Mouse (Mus musculus): ENCODE data around the gene Zfyve21.

Gene Zfyve21

DNA sequence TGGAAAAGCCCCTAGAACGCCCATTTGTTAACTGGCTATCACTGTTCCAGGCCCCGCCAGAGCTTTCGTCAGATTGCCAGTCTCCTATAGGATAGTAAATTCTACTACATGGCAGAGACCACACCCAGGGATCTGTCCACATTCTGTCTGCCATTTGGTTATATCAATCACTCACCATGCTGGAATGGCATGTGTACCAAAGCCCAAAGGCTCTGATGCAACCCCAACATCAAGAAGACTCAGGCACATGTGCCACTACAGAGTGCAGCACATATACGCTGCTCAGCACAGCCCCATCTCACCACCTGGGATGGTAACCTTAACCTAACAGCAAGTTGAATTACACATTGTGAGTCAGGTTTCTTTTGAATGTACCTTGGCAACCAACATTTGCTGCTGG, 32.0 kb downstream of the Zfyve21 start:
- no peak for DNase-seq (ENCODE audit: low spot score)

DNA sequence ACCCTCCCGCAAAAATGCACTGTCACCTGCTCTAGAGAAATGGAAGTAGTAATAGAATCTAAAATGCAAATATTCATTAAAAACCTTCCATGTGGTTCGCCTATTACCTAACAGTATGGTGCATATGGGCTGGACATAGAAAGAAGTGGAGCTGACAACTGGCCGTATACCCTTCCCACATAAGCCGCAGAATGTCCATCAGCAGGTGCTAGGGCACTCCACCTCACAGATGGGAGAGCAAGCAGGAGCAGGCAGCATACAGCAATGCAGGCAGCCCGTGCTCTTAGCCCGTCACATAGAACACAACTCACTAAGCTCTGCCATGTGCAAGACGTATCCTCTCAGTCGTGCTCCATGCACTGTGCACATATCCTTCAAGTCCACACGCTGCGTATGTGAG, 32.8 kb downstream of the Zfyve21 start:
- no peak for DNase-seq (ENCODE audit: low spot score)

GRCm38 (mm10) chr12:111848300-111848798, 34.4 kb downstream of the Zfyve21 start:
- DNase-seq (ENCODE audit: low spot score) = no peak

GRCm38 (mm10) chr12:111851235-111851634, 37.3 kb downstream of the Zfyve21 start:
- DNase-seq (ENCODE audit: low spot score) = no peak

GRCm38 (mm10) chr12:111851745-111852144, 37.8 kb downstream of the Zfyve21 start:
- no peak for DNase-seq (ENCODE audit: low spot score)

DNA sequence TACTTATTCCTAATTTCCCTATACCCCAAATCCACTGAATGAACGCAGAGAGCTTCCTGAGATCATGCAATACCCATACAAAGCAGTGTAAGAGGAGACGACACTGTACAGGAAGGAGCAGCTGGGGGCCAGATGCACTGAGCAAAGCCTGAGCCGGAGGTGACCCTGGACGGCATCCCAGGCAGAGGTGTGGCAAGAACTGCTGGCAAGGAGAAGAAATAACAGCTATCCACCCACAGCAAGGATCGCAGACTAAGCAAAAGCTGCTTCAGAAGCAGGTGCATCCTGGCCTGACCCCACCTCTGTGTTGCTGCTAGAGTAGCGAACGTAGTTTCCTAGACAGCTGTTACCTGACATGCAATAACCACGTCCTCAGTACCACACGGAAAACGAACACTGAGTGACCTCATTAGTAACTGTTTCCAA, 39.1 kb downstream of the Zfyve21 start:
- no peak for DNase-seq (ENCODE audit: low spot score)

DNA sequence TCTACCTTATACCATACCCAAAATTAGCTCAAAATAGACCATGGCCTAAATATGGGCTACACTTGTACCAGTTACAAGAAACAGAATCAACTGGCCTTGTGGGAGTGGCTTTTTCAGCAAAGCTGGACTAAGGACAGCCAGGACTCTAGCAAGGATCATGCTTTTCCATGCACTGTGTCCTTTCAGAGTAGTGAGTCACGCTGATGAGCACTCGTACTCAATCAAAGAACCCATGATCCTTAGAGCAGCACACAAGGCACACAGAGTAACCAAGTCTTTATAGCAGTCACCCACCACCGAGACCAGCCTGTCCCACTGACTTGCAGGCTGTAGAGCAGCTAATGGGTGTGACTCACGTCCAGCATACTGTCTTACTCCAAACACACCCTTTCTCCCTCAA, 39.6 kb downstream of the Zfyve21 start:
- no peak for DNase-seq (ENCODE audit: low spot score)

DNA sequence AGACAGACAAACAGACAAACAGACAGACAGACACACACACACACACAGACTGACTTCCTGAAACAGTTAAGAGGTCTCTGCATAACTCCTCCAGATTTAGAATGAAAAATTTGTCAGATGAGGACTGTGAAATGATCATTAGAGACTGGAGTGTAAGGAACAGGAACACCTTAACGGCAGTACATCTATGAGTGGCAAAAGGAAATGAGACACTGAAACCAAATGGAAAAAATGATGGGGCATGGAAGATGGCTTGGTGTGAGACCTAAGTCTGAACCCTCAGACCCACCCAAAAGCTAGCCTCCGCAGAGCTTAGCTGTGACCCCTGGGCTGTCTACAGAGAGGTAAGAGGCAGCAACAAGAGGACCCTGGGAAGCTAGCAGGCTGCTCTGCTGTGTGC, 41.5 kb downstream of the Zfyve21 start:
- no peak for DNase-seq (ENCODE audit: low spot score)

- DNase-seq (ENCODE audit: low spot score) = no peak
Observed at GRCm38 (mm10) chr12:111864206-111864824, 50.3 kb downstream of the Zfyve21 start.

- DNase-seq (ENCODE audit: low spot score) = no peak
Observed at GRCm38 (mm10) chr12:111869806-111870205, 55.8 kb downstream of the Zfyve21 start.

DNA sequence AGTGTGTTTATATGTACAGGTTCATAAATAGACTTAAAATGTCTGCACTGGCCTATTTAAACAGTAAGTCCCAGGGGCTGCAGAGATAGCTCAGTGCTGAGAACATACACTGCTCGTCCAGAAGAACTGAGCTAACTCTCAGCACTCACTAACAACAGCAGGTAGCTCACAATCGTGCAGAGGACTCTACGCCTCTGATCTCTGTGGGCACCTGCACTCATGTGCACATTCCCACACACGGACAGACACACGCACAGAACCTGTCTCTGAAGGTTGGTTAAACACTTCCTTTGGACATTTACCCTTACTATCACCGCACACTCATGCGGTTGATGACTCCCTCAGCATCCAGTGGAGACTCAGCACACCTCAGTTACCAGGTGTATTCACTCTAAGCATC, 56.8 kb downstream of the Zfyve21 start:
- no peak for DNase-seq (ENCODE audit: low spot score)

DNA sequence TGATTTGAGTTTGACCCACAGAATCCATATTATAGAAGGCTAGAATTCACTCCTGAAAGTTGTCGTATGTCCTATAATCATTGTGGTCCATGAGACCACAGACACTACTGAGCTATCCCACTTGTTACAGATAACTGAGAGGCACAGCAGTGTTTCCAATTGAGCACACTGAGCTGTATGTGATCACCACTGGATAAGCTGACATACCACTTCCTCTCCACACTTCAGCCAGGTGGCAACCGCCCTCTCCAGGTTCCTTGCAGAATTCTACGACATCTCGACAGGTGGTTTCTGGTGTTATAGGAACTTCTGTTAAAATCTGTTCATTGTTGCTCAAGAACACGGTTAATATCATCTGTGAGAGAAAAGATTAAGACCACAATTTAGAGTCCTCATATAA, 58.1 kb downstream of the Zfyve21 start:
- DNase-seq (ENCODE audit: low spot score) = no peak

DNA sequence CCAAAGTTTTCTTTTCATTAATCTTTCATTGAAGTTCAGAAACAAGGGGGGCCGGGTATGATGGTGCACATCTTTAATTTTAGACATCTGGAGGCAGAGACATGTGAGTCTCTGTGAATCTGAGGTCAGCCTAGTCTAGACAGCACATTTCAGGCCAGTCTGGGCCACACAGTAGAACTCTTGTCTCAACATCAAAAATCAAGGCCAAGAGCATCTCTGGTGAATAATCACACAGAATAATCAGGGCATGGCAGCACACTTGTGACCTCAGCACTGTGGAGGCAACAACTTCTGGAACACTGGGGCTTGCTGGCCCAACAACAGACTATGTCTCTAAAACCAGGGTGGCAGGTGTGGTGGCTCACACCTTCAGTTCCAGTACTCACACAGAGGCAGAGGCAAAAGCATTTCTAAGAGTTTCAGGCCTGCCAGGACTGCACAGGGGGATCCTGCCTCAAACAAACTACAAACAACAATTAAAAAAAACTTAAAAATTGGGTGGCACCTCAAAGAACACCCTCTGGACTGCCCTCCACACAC, 60.7 kb downstream of the Zfyve21 start:
- DNase-seq (ENCODE audit: low spot score) = no peak

DNA sequence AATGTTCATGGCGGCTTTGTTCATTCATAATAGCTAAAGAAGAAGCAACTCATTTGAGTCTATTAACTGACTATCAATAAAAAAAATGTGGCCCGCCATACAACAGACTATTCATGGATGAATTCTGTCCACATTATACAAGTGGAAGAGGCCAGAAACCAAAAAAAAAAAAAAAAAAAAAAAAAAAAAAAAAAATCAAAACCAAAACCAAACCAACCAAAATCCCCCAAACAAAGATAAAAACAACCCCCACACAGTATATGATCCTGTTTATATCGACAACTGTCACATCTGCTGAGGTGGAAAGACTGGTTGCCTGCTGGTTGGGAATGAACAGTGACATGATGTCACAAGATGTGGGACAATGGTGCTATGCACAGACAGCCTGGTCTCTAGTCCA, 61.5 kb downstream of the Zfyve21 start:
- DNase-seq (ENCODE audit: low spot score) = no peak

DNA sequence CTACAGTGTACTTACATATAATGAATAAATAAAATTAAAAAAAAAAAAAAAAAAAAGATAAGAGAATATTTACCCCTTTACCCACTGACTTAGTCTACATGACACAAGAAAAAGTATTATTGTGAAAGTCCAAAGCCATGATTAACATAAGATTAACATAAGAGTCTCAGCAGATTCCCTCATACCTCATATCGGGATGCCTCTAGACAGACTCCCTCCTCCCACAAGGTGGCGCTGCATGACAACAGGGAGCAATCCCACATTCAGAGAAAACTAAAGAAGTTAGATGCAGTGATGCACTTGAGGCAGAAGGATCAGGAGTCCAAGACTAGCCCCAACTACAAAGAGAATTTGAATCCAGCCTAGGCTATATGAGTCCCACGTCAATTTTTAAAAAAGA, 64.2 kb downstream of the Zfyve21 start:
- DNase-seq (ENCODE audit: low spot score) = peak; percentile 54

Measured in layer of hippocampus, adult 9-10 months (tissue).